Mouse (Mus musculus): ENCODE data around the gene Sp140.
A peak's percentile ranks its signal among the peaks of the same experiment; 100 is the strongest.
"Not testable (repeated sequence)": the region's sequence is repeated elsewhere in the genome, so short reads cannot be mapped to it uniquely, and the experiment has no call there.

Gene Sp140

DNA sequence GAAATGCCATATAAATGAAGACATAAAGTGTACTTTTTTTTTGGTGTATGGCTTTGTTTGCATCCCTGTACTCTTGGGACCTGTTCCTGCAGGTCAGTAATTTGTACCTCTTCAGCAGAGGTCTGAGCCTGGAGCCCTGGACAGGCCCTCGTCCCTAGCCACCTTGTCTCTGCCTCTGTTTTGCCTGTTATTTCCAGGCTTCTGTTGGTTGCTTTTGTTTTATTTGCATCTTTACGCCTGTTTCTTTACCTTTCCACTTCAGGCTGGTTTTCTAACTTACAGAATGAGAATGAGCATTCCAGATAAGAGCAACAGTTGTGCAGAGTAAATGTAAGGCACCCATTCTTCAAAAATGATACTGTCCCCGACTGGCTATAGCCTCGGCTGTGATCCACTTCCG, at the start of gene Sp140:
Gene Sp140 (plus strand): TSS at position 301 of the 400 bp plus-strand sequence.
- not testable (repeated sequence) for DNase-seq (ENCODE audit: low spot score in 2 of 2)

DNA sequence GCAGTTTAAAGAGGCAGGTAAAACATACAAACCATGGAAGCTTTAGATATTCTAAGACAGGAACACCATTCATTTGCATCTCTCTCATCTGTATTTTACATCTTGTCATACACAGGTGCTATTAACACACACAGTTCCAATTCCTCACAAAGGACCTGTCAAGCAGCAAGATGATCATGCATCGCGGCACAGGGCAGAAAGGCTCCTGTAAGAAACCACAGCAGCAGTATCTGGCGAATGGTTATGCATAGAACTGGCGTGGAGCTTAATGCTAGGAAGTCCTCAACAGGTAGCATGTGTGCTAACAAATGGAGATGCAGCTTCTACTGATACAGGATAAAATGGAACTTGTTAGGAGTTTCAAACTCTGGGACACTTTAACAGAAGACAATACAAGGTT, 44.9 kb upstream of the Sp140 start:
- DNase-seq (ENCODE audit: low spot score in 2 of 2): not testable (repeated sequence)

DNA sequence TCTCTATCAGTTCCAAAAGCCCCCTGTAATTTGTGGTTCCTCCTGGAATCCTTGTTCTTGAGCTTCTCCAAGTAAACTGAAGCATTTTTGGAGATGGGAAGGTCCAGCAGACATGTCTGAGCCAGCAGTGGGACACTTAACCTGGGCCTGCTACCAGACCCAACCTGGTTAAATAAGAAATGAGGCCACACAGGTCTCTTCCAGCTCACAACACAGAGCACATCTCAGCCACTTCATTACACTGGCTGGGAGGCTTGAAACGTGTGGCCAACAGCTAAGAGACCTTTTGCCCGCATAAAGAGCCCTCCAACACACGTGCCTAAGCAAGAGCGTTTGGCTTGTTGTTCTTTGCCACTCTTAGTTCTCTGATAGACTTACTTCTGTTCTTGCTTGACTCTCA, 26.6 kb upstream of the Sp140 start:
- not testable (repeated sequence) for DNase-seq (ENCODE audit: low spot score in 2 of 2)

DNA sequence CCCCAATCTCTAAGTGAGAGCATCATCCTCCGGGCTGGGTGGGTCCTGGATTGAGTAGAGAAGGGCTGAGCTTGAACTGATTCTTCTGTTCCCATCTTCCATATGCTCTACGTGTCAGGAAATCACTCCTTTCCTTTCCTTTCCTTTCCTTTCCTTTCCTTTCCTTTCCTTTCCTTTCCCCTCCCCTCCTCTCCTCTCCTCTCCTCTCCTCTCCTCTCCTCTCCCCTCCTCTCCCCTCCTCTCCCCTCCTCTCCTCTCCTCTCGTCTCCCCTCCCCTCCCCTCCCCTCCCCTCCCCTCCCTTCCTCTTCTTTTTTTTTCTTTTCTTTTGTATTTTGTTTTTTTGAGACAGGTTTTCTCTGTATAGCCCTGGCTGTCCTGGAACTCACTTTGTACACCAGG, 24.8 kb upstream of the Sp140 start, which contains the start of gene G530012D18Rik:
Gene G530012D18Rik (plus strand): TSS at position 301 of the 400 bp plus-strand sequence.
- DNase-seq (ENCODE audit: low spot score in 2 of 2): not testable (repeated sequence)

DNA sequence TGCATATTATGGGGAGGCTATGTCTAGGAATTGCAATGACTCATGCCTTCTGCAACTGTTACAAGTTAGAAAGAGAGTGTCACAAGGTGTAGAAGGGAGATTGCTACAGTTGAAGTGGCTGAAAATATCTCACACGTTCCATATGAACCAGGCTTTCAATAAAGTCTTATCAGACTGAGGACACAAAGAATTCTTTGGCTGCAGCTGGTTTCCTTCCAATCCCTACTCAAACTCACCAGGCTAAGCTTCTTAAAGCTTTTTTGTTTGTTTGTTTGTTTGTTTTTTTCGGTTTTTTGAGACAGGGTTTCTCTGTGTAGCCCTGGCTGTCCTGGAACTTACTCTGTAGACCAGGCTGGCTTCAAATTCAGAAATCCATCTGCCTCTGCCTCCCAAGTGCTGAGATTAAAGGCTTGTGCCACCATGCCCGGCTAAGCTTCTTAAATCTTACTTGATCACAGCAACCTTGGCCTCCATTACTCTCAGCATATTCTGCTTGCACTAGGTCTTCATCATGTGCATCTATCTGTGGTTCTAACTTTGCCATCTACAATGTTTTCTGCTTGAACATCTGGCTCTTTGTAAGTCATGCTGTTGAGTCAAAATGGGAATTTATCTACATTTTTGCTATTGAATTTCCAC, 21.7 kb upstream of the Sp140 start:
- not testable (repeated sequence) for DNase-seq (ENCODE audit: low spot score in 2 of 2)

DNA sequence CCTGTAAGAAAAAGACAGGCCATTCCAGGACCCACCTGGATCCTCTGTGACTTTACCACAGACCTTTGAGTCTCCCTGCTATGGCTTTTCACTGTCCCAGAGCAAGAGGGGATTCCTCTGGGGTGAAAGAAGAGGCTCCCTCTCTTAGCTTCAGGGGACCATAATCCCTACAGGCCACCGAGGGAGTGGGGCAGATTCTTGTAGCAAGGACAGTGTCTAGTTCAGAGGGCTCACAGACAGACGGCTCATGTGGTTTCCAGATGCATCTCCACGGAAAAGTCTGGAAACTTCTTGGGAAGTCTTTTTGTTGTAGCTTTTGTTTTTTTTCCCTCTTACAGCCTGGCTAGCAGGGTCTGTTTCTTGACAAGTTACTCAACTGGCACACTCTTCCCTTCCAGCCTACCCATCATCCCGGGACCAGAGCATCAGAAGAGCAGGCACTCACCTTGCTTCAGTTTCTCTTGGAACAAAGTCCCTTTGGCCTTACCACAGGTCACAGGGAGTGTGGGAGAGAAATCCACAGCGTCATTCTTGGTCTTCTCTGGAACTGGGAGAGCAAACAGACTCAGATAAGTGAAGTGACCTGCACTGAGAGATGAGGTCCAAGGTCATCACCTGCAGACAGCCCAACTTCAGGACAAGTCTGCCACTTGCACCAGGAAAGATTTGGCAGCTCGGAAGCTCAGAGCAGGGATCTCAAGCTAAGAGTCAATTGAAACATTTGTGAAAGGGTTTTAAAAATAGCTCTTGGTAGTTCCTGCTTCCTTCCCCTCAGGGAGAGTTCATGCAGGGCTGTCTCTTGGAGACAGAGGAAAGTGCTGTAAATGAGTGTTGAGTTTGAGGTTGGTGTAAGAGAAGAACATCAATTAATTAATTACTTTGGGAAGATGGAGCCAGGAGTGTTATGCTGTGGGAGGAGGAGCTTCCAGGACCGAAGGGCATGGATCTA, 20.7 kb upstream of the Sp140 start:
- not testable (repeated sequence) for DNase-seq (ENCODE audit: low spot score in 2 of 2)

DNA sequence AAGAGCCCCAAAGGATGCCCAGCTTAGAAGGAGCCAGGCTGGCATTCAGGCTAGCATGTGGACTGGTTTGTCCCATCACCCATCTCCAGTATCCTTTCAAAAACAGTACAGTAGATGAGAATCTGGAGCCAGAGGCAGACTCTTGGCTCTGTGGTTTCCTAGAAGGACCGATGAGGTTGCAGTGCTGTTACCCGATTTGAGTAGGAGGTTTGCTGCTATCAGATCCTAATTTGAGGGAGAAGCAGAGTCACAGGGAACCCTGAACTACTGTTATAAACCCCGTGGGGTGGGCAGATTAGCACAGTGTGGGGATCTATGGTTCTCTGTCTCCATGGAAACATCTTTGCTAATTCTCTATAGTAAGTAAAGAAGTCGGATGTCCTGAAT, 20.0 kb upstream of the Sp140 start:
- DNase-seq (ENCODE audit: low spot score in 2 of 2): not testable (repeated sequence)

DNA sequence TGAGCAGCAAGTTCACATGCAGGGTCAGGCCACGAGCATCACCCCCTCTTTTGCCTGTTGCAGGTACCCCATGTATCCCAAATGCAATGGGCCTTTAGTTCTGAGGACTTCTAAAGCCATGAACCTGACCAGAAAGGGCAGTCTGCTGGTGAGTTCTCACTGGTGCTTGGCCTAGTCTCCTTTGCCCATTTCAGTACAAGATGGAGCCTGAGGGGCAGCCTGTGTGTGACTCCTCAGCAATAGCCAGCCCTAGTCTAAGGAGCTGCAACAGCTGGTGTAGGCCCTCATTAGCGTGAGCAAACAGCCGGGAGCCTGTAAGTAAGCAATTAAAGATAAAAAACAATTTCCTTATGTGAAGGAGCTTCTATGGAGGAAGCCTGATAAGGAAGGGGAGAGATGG, 19.6 kb upstream of the Sp140 start:
- DNase-seq (ENCODE audit: low spot score in 2 of 2): not testable (repeated sequence)

DNA sequence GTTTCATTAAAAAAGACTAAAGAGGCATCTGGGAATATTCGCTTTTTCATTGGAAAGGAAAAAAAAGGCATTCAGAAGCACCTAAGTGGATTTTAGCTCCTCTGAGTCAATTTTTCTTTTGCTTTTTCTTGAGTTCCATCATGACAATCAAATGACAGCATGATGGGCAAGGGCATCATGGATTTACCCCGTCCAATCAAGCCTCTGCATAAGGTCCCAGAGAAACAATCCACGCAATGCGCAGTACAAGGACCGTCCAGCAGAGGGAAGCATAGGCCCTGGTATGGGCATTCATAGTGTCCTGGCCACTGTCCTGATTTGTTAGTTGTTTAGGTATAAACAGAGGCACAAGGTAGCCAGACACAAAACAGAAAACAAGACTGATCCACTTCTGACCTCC, 18.7 kb upstream of the Sp140 start:
- peak in 1 of 2 experiments; percentile 7 for DNase-seq (ENCODE audit: low spot score in 2 of 2)

DNA sequence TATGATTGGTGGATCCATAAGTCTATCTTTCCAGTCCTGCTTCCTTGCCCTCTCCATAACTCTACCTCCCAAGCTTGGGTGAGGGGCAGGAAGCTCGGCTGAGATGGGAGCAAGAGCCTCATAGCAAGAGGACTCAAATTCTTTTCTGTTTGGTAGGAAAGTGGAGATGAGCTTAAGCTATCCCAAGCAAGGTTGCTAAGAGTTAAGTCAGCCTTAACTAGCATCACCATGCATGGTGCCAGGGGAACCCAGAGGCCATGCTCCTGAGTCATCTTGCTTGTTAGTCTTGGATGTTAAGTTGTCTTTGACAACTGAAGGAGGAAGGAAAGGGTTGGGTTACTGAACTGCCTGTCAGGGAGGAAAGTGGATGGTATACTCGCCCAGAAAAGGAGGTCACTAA, 11.5 kb upstream of the Sp140 start:
- DNase-seq (ENCODE audit: low spot score in 2 of 2): not testable (repeated sequence)

DNA sequence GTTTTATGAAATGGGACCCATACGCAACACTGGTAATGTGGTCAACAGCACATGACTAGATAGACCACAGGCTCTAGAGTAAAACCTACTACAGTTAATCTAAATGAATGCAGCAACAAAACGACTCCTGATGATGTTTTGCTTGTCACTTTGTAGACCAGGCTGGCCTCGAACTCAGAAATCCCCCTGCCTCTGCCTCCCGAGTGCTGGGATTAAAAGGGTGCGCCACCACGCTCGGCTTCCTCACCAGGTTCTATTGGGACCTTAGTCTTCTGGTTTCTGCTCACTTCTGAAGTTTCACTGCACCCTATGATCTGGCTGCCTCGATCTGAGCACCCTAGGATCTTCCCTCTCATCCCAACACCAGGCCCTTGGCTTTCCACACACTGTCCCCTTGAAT, 7.7 kb upstream of the Sp140 start:
- DNase-seq (ENCODE audit: low spot score in 2 of 2): not testable (repeated sequence)

DNA sequence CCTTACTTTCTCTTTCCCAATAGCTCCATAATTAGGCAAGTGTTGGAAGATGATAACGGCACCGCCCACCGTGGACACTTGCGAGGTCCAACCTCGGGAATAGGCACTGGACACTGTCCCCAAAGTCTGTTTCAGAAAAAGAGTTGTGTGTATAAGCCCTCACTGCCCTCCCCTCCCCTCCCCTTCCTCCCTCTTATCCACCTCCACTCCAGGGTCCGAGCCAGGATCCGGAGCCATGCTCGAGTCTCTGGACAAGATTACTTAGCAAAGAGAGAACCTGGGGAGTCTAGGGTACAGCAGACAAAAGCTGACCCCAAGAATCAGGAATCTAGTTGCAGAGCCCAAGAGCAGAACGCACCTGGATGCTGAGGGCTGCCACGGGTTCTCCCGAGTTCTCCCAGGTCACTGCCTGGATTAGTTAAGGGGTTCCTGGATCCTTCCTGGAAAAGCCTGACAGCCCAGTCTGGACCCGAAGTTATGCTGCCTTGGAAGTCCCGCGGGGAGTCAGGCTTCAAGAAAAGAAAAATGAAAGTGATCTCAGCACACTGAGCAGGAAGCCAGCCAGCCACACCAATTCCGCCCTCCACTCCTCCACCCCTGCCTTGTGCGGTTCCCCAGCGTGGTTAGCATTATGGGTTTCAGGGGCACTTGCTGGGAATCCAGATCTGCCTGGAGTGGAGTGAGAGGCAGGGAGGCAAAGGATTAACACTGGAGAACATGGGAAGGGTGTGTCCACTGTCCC, 1.7 kb upstream of the Sp140 start, which contains the start of gene Sp110:
Gene Sp110 (minus strand): TSS at position 547 of the 742 bp plus-strand sequence.
- DNase-seq (ENCODE audit: low spot score in 2 of 2): peak in 1 of 2 experiments; percentile 34

DNA sequence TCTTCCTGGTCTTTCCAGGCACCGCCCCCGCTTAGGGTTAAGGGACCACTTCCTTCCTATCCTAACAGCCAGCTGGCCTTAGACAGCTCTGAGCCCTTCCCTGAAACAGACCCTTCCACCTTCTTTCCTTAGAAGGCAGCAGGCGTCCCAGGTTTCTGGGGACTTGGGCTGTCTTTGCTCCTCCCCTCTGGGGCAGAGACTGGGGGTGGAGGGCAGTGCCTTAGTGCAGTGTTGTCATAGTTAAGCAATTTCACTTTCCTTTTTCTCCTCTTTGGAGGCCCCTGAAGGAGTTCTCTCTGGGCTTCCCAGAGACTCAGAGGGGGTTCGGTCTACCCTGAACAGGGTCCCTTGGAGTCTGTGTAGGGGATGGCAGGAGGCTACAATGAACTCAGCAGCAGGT, 616 bp downstream of the Sp140 start:
- peak; percentile 49 to 57 for DNase-seq (ENCODE audit: low spot score in 2 of 2)

DNA sequence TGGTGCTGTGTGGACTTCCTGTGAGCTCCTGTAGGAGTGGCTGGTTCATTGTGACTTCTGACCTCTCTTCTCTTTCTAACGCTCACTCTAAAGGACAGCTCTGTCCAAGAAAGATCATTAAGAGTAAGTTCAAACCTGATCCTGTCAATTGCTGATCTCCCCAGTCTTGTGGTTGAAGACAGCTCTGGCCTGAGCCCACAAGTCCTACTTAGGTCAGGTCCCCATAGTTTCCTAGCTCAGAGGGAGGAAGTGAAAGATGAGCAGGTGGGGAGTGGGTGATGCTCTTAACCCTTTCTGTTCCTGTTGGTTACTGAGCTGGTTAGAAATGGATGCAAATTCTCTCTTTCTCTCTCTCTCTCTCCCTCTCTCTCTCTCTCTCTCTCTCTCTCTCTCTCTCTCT, 4.2 kb downstream of the Sp140 start:
- not testable (repeated sequence) for DNase-seq (ENCODE audit: low spot score in 2 of 2)

DNA sequence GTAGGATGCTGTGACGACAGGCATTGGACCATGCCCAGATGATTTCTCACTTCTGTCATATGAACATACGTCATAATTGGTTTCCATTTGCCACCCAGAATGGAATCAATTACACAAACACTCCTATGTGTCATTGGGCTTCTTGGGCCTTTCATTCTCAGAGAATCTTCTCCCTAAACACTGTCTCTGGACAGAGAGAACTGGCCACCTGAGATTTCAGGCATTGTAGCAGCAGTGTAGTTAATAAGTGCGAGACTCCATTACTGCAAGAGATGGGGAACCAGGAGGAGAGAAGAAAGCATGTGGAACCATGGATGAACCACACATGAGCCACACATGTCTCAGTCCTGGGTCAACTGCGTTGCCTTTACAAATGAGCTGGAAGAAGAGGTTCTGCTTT, 8.2 kb downstream of the Sp140 start:
- DNase-seq (ENCODE audit: low spot score in 2 of 2): peak in 1 of 2 experiments; percentile 49

DNA sequence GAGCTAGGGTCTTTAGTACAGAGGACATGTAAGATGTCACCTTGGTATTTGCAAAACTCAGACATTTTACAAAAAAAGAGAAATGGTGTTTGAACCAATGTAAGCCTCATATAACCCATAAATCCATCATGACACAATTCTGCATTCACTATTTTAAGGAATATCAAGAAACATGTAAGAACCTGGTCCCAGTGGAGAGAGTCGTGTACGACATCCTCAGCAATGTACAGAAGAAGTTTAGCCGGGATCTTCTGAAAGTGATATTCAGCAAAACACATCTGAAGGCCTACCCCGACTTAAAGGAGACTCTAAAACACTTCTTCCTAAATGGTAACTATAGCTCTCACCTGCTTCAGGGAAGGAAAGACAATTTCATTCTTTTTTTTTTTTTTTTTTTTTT, 10.4 kb downstream of the Sp140 start:
- DNase-seq (ENCODE audit: low spot score in 2 of 2): not testable (repeated sequence)

DNA sequence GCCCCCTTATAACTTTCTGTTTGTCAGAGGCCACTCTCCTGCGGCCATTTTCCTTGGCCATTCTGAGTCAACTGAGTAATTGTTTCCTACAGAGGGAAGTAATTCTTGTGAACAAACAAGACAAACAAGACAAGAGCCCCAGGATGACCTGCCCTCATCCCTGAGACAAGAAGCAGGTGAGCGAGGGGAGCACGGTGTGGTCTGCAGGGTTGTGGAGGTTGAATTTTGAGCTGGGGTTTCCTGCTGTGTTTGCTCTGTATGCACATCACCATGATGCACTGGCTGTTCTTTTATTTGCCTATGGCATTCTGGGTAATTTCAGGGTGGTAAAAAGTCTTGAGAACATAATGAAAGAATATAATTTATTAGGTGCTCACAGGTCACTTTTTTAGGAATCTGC, 14.9 kb downstream of the Sp140 start:
- DNase-seq (ENCODE audit: low spot score in 2 of 2): not testable (repeated sequence)

DNA sequence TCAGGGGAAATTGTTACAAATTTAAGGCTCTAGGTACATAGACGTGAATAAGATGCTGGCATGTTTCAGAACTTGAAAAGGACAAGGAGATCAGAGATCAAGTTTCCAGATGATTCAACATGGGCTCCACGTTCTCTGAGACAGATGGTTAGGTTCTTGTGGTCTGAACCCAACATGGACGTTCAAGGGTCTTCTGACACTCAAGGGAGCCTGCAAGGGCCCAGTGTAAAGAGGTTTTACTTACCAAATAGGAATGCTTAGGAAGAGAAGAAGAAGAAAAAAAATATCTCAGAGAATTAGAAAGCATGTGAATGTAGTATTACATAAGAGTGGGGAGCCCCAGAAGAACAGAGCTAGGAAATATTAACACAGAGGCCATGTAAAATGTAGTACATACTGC, 15.6 kb downstream of the Sp140 start:
- DNase-seq (ENCODE audit: low spot score in 2 of 2): not testable (repeated sequence)

DNA sequence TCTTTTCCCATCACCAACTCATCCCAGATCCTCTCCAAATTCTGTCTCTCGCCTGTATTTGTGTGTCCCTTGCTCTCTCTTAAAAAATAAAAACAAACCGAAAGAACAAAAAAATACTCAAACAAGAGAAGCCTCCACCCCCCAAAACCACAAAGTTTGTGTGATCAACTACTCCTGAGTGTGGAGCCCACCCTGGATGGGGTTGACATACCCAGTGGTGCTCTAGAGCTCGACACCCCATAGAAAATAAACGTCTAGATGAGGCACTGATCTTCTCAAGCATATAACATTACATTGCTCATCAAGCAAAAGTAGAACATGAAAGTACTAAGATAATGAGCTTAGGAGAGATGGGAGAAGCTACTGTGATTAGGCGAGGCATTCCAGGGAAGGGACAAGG, 17.0 kb downstream of the Sp140 start:
- not testable (repeated sequence) for DNase-seq (ENCODE audit: low spot score in 2 of 2)

DNA sequence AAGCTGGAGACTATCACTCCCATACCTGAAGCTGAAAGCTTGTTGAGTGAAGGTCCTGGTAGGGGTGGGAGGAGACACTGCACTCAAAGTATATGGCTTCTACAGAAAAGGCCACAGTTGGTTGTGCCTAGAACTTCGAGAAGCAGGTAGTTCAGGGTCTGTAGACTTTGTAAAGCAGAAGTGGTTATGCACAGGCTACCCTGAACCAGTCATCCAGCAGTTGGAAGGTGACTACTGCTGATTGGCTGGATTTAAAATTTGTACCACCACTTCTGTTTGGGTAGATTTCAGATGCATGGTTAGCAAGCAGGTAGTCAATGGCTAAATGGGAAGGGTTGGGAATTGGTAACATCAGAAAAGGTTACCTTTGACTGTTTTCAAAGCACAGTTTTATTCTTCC, 18.5 kb downstream of the Sp140 start:
- DNase-seq (ENCODE audit: low spot score in 2 of 2): not testable (repeated sequence)

DNA sequence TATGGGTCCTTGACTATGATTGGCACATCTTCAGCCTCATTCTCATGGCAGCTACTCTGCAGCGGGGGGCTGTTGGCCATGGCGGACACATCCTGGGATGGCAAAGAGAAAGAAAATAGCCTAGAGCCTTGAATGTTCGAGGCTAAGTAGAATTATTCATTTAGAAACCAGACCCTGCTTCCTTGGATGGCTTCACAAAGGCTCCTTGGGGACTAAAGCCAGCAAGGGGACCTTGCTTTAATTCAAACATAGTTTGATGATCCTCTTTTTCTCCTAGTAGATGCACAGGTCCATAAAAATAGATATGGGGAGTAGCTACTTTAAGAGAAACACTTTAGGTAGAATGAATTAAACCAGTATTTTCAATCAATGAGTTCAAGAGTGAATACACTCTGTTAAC, 36.8 kb downstream of the Sp140 start:
- DNase-seq (ENCODE audit: low spot score in 2 of 2): not testable (repeated sequence)

DNA sequence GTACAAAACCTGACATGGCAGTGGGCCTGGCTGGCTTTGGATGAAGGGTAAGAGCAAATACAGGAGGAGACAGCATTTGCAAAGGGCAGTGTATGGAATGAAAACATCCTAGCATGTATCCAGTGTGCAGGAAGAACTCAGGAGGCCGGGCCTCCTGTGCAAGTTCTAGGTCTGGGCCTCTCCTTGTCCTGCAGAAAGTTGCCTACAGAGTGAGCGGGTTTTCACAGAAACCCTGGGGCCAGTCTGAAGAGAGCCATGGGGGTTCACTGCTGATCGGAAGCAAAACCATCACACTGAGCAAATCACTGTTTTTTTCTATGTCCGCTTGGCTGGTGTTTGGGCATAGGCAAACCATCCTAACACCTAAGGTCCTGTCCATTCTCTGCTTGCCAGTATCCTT, 38.0 kb downstream of the Sp140 start:
- not testable (repeated sequence) for DNase-seq (ENCODE audit: low spot score in 2 of 2)
